Mouse (Mus musculus) Muller cell, postnatal 12 days (primary cell): ENCODE data around the gene Myh14.
"Not testable (repeated sequence)": the region's sequence is repeated elsewhere in the genome, so short reads cannot be mapped to it uniquely, and the experiment has no call there.

Experiments used
- DNase-seq: peaks from one replicate; pipeline ENCODE4 v3.0.0-alpha.2; 2015; ENCODE audit errors: inconsistent ontology term

Myh14 gene

DNA sequence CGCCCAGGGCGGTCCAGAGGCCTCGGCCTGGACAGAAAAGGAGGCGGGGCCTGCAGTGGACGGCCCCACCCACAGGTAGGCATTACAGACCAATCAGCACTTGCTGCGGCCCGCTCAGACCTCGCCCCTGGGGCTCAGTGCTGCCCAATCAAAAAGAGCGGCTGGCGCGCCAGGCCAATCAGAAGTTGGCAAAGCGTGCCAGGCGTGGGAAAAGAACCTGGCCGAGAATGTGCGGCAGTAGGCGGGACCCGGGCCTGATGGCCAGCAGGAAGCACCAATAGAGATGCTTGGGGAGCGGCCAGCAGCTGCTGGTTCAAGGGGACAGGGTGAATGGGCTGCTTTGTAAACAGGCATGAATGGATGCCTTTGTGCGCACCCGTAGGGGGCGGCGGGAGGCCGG, at the start of gene Myh14:
Gene Myh14, minus strand, starts transcription at position 41 of the 400 bp plus-strand sequence.
- peak; percentile 99 for DNase-seq

DNA sequence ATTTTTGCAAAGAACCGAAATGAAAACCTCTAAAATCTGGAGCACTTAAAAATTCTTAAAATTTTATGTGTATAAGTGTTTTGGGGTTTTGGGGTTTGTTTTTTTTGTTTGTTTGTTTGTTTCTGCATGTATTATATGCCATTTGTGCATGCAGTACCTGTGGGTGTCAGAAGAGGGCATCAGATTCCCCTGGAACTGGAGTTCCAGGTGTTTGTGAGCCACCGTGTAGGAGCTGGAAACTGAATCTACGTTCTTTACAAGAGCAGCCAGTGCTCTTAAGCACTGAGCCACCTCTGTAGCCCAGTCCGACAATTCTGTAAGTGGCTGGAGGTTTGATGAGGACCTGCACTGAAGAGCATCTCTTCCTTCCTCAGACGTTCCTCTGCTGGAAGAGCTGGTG, 39.2 kb upstream of the Myh14 start:
- DNase-seq, result no peak

DNA sequence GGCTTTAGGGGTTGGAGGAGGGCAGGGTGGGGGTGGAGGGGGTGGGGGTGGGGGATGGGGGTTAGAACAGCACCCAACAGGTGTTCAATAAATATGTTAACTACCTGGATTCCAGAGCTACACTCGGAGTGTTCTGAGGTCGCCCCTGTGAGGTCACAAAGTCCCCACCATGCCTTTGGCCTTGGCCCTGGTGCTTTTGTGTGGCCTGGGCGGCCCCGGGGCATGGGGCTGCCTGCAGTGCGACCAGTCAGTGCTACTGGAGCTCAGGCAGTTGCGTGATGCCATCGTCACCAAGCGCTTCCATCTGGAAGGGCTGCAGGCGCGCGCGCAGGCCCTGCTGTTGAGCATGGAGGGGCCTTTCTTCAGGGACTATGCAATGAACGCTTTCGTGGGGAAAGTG, 37.9 kb upstream of the Myh14 start, which contains the start of gene Izumo2:
Gene Izumo2, plus strand, starts transcription at position 169 of the 400 bp plus-strand sequence.
- DNase-seq, result no peak

DNA sequence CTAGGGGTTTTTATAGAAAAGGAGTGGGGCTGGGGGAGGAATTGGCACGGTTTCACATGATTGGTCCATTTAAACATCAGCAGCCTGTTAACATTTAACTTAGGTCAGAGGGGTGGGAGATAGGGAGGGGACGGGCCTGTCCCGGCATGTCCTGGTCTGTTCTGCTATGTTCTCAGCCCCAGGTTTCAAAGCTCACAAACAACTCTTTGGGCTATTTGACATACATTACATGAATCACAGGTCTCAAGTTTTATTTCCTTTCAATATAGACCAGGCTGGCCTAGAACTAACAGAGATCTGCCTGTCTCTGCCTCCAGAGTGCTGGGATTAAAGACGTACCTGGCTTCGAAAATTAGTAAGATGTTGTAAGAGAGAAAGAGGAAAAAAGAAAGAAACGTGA, 37.5 kb upstream of the Myh14 start:
- not testable (repeated sequence) for DNase-seq

DNA sequence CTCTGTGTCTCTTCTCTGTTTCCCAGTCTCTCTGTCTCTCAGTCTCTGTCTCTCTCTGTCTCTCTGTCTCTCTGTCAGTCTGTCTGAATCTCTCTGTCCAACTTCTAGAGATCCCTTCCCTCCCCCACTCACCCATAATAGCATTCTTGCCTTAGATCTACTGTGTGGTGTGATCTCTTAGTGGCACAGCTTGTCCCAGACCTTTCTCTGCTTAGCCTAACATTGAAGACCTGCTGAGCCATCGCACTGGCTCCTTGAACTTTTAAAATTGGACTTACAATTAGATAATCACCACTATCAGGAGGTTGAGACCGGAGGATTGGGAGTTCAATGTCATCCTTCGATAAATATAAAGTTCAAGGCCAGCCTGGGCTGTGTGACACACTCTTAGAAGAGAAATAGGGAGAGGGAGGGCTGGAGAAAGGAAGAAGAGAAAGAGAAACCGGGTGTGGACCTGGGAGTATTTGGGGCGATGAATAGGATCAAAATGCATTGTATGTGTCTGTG, 36.6 kb upstream of the Myh14 start:
- no peak for DNase-seq

DNA sequence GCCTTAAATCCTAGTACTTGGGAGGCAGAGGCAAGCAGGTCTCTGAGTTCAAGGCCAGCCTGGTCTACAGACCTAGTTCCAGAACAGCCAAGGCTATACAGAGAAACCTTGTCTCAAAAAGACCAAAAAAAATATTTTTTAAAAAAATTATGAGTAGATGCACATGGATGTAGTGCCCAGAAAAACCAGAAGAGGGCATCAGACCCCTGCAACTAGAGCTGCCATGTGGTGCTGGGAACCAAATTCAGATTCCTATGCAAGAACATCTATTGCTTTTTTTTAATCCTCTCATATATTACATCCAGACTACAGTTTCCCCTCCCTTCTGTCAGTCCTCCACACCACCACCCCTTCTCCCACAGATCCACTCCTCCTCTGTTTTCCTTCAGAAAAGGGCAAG, 35.7 kb upstream of the Myh14 start:
- DNase-seq, result no peak

DNA sequence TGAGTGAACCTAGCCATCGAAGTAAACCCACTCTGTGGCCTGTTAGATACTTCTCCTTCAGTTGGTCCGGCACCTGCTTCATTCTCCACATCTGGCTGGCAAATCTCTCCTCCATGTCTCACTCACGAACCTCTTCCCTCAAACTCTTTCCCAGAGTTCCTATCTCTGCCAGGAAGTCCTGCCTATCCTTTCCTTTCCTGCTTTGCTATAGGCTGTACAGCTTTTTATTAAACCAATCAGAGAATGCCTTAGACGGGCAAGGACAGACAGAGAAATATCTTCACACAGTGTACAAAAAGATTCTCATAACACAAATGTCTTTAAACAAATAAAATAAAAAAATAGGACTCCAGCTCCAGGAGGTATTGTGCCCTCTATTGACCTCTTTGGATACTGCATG, 34.4 kb upstream of the Myh14 start:
- DNase-seq, result no peak

DNA sequence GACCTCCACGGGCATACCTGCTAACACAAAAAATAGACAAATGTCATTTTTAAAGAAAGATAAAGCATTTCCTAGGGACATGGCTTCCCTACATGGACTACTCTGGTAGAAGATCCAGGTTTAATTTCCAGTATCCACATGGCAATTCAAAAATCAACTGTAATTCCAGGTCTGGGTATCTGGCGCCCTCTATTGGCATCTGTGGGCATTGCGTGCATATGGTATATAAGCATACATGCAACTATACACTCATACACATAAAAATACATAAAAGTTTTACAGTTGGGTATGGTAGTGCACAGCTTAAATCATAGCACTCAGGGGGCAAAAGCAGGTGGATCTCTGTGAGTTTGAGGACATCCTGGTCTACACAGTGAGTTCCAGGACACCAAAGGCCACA, 33.7 kb upstream of the Myh14 start:
- DNase-seq, result no peak

DNA sequence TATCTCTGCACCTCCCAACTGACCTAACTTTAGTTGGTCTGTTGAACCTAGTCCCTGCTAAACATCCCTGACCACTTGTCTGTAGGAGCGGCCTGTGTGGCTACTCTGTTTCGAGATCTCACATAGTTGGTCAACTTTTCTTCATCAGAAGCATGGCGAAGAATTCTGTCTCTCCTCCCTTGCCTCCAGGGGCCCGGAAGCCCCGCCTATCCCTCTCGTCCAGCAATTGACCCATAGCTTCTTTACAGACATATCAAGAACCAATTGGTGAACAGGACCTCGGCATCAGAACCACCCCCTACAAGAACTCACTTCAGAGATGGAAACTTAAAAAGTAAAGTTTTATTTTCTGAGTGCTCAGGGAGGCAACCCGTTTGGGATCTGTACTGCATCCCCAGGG, 32.3 kb upstream of the Myh14 start:
- no peak for DNase-seq

GRCm38 (mm10) chr7:44701921-44702320, 31.3 kb upstream of the Myh14 start:
- peak; percentile 51 for DNase-seq

- DNase-seq, result peak; percentile 20
These were observed 27.3 kb upstream of the Myh14 start for GRCm38 (mm10) chr7:44697980-44698379.

- DNase-seq, result peak; percentile 95
These were observed 26.6 kb upstream of the Myh14 start for GRCm38 (mm10) chr7:44697191-44697710.

- DNase-seq, result no peak
These were observed 24.6 kb upstream of the Myh14 start for GRCm38 (mm10) chr7:44695223-44695622.

DNA sequence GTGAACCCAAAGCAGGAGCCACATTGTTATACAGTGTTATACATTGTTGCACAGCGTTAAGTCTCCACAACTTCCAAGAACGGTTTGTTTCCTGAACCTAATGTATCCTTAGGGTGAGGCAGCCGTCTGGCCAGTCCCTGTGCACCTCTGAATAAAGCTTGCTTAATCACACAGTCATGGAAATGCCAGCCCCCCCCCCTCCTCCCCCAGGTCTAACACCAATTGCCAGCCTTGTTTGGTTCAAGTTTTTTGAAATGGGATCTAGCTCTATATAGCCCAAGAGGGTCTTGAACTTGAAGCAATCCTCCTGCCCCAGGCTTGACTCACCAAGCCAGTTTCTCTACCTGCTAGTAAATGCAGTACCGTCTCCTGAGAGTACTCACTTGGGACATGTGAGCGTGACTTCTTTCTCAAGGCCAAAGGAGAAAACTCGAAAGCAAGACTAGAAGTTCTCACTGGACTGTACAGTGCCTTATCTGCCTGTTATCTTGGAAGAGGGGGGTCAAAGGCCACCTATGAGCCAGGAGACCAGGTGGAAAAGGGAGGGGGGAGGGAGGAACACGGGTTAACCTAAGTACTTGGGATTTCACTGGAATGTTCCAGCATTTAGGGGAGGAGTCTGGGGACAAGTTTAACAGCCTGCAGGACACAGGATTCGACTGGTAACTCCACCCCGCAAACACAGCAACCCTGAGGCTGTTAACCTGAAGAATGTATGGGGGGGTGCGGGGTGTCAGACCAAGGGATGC, 23.0 kb upstream of the Myh14 start:
- no peak for DNase-seq

DNA sequence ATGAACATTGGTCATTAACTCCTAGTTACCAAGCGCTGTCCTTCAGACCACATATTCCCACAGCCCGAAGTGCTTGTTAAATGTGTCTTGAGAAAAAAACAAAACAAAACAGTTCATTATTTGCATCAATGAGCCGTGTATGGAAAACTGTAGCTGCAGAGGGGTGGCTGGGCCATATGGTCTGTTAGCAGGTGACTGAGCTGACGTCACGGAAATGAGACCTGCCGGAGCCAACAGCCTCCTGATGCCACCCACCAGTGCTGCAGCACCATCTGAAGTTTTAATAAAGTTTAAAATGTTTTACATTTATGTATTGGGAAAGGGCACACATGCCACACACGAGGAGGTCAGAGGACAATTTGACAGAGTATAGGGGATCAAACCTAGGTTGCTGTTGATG, 18.7 kb upstream of the Myh14 start:
- no peak for DNase-seq

DNA sequence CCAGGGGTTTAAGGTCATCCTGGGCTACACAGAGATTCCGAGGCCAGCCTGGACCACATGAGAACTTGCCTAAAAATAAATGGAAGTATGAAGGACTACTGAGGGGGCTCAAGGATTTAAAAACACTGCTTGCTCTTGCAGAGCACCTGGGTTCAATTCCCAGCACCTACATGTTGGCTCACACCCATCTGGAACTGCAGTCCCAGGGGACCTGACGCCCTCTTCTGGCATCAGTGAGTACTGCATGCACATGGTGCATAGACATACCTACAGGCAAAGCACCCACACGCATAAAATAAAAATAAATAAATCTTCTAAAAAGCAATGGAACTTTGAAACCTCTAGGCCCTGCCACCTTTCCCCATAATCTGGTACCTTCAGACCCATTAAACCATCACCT, 18.2 kb upstream of the Myh14 start:
- DNase-seq, result no peak

GRCm38 (mm10) chr7:44685531-44686402, 15.1 kb upstream of the Myh14 start:
- DNase-seq, result peak; percentile 71

DNA sequence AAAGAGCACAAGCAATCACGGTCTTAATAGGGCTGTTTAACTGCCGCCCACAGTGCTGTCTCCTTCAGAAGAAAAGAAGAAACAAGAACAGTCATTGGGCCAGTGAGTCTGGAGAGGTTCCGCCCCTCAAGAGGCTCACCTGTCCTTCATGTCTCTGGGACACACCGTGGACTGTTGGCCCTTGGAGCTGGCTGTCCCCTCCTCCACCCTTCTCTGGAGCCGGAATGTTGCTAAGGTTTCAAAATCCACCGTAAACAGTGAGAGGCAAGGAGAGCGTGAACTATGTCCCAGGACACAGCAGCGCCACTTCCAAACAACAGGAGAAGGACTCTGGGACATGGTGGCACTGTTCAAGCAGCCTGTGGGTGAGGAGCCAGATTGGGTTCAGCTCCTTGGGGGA, 13.0 kb upstream of the Myh14 start:
- DNase-seq, result no peak

DNA sequence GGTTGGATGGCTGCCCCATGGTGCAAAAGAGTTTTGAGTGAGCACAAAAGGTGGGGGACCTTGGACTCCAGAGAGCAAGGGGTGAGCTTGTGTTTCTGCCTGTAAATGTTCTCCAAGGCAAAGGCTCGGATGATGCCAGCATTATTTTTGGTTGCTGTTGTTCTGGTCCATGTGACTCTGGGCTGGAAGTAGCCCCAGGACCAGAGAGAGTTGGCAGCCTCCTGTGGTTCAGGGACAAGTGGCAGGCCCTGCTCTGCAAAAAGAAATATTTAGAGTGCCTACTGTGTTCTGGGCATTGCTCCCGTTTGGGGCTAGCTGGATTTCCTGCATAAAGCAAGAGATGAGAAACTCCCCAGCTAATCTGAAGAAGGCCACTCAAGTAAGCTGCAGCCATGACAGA, 6.0 kb upstream of the Myh14 start:
- peak; percentile 79 for DNase-seq

DNA sequence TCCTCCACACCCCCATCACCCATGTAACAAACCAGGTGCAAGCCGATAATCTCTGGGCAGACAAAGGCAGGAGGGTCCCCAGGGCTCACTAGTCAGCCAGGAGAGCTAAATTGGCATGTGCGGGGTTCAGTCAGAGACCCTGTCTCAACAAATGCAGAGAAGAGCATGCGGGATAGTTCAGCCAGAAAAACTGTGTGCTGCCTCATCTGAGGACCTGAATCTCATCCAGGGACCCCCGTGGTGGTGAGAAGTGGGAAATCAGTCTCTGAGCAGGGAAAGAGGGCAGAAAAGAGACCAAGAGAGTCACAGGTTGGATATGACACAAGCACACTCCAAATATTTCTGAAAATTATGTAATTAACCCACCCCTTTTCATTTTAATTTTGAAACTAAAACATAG, 5.5 kb upstream of the Myh14 start:
- DNase-seq, result peak; percentile 46

GRCm38 (mm10) chr7:44675171-44675570, 4.5 kb upstream of the Myh14 start:
- peak; percentile 89 for DNase-seq

- no peak for DNase-seq
These were observed 3.9 kb upstream of the Myh14 start for GRCm38 (mm10) chr7:44674511-44674910.
